Mouse (Mus musculus): Measurements from ENCODE around the gene 4921530L21Rik. TPM values are rescaled to one million over a fixed set of nuclear protein-coding genes. Genes with fewer than 3 reads are reported as not detected.

The 4921530L21Rik gene
- not detected in 2 replicates for polyA plus RNA-seq (2015; fragmentation: Nextera tagmentation; extraction: Ambion mirVana)

DNA sequence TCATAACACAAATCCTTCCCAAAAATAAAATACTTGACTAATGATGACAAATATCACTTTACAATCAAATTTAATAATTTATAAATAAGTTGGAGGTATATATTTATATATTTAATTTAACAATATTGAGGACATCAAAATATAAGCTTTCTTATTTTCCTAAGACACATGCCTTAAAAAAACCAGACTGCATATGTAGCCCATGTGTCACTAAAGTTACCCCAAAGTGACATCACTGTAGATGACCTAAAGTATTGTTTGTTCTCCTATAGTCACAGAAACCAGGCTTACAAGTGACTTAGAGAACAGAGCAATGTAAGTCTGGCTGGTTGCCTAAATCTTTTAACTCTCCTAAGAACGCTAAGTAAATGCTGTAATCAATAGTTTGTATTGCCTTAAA is at the start of gene 4921530L21Rik:
Gene 4921530L21Rik (plus strand): TSS at position 301 of the 400 bp plus-strand sequence.
- ATAC-seq (ENCODE audit: extremely low read depth, insufficient number of reproducible peaks, low FRiP score, low TSS enrichment), result no peak
- H3K4me2 ChIP-seq, result no peak within 1 kb of the TSS
- H3K4me3 ChIP-seq, result no peak within 1 kb of the TSS
- H3K27ac ChIP-seq (replicated peaks), result no peak within 1 kb of the TSS
- no peaks in the 10 kb centered on the region for H3K4me1 ChIP-seq
- 84% methylated on average over 1 of the region's 1 CpGs for WGBS
- H3K36me3 ChIP-seq, result no peaks in the 10 kb centered on the region
- no peaks in the 10 kb centered on the region for H3K9me3 ChIP-seq
- no peaks in the 10 kb centered on the region for H3K27me3 ChIP-seq (replicated peaks)
- no peak within 1 kb of the TSS for H3K9ac ChIP-seq

DNA sequence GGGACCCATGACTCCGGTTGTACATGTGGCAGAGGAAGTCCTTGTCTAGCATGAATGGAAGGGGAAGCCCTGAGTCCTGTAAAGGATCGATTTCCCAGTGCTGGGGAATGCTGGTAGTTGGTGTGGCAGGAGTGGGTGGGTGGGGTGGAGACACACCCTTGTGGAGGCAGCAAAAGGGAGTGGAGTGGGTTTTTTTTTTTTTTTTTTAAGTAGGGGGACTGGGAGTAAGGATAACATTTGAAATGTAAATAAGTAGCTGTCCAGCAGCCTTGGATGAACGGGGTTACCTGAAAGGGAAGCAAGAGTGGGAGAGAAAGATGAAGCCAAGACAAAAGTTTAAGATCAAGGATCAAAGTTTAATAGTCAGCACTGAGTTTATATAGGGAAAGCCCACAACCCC is 47.2 kb upstream of the 4921530L21Rik start:
- Histone ChIP-seq H3K4me2 (no peak overlapping the region), H3K27me3 (replicated peaks) (no peaks in the 10 kb centered on the region), H3K36me3 (no peaks in the 10 kb centered on the region), H3K4me1 (no peaks in the 10 kb centered on the region), H3K4me3 (no peak overlapping the region), H3K27ac (replicated peaks) (no peak overlapping the region), H3K9me3 (no peaks in the 10 kb centered on the region), H3K9ac (no peak overlapping the region)
- WGBS, result 59% methylated on average over 3 of the region's 3 CpGs
- no peak for ATAC-seq (ENCODE audit: extremely low read depth, insufficient number of reproducible peaks, low FRiP score, low TSS enrichment)

DNA sequence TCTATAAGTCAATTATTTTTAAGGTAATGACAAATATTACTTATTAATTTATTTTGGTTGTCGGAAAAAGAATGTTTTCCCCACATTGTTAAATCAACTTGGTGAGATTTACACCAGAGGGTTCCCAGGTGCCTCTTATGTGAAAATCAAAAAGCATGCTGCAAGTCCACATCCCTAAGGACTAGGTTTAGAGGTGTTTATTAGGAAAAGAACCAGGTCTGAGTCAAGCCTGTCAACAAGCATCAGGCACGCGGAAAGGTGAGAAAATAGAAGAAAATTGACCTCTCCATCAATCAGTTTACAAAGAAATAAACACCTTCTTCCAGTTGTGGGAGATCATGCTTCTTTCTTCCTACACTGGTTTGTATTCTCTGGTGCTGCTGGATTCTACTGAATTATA is 18.1 kb upstream of the 4921530L21Rik start:
- H3K27me3 ChIP-seq (replicated peaks), result no peaks in the 10 kb centered on the region
- 71% methylated on average over 3 of the region's 3 CpGs for WGBS
- H3K4me3 ChIP-seq, result no peak overlapping the region
- no peak for ATAC-seq (ENCODE audit: extremely low read depth, insufficient number of reproducible peaks, low FRiP score, low TSS enrichment)
- H3K4me1 ChIP-seq, result no peaks in the 10 kb centered on the region
- H3K36me3 ChIP-seq, result no peaks in the 10 kb centered on the region
- no peaks in the 10 kb centered on the region for H3K9me3 ChIP-seq
- H3K9ac ChIP-seq, result no peak overlapping the region
- no peak overlapping the region for H3K4me2 ChIP-seq
- no peak overlapping the region for H3K27ac ChIP-seq (replicated peaks)

DNA sequence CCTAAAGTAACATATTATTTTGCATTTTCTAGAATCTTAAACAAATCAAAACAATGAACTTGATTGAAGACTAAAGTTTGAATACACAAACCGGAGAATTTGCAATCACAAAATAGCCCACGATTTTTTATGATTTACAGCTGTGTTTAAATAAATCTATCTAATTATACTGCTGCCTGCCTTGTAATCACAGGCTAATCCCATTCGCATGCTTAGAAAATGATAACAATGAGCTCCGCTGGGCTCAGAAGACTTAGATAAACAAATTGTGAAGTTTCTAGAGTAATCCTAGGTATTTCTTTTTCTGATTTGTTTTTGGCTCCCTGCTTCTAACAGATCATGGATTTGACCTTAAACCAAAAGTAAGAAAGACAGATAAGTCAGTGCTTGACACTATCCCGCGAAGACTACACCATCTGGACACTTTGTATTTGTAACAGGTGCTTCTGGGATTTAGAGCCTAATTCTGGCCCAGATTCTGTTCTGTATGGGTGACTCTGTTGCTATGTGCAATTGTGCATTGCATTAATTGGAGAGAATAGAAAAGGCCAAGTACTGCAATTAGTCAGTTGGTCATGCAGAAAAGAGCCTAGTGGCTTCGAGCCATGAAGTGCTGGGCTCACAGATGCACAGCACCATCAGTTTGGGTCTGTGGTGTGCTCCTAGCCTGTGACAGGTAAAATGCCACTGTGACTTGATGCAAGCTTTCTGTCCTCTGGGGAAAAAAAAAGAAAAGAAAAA is 15.2 kb upstream of the 4921530L21Rik start:
- H3K9me3 ChIP-seq, result no peaks in the 10 kb centered on the region
- ATAC-seq (ENCODE audit: extremely low read depth, insufficient number of reproducible peaks, low FRiP score, low TSS enrichment), result no peak
- no peak overlapping the region for H3K27ac ChIP-seq (replicated peaks)
- no peaks in the 10 kb centered on the region for H3K4me1 ChIP-seq
- H3K9ac ChIP-seq, result no peak overlapping the region
- no peak overlapping the region for H3K4me2 ChIP-seq
- H3K4me3 ChIP-seq, result no peak overlapping the region
- no peaks in the 10 kb centered on the region for H3K27me3 ChIP-seq (replicated peaks)
- H3K36me3 ChIP-seq, result no peaks in the 10 kb centered on the region
- 70% methylated on average over 7 of the region's 7 CpGs for WGBS

DNA sequence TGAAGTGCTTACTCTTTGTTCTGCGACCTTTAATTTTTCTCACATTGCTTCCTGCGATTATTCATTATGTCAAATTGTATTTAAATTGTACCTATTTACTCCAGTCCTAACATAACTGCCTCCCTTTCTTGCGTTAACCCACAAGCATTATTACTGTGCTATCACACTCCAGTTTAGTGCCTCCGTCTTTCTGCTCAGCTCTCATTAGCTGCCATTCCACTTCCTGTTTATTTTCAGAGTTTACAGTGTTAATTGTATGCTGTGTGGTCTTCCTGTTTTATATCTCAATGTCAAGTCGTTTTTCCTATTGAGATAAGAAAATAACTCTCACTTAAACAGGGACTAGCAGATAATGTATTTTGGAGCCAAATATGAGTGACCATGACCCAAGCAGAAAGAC is 9.0 kb upstream of the 4921530L21Rik start:
- Histone ChIP-seq H3K9ac (no peak overlapping the region), H3K27ac (replicated peaks) (no peak overlapping the region), H3K4me3 (no peak overlapping the region), H3K9me3 (no peaks in the 10 kb centered on the region), H3K4me2 (no peak overlapping the region), H3K36me3 (no peaks in the 10 kb centered on the region), H3K27me3 (replicated peaks) (no peaks in the 10 kb centered on the region), H3K4me1 (no peaks in the 10 kb centered on the region)
- ATAC-seq (ENCODE audit: extremely low read depth, insufficient number of reproducible peaks, low FRiP score, low TSS enrichment), result no peak
- 58% methylated on average over 5 of the region's 5 CpGs for WGBS

DNA sequence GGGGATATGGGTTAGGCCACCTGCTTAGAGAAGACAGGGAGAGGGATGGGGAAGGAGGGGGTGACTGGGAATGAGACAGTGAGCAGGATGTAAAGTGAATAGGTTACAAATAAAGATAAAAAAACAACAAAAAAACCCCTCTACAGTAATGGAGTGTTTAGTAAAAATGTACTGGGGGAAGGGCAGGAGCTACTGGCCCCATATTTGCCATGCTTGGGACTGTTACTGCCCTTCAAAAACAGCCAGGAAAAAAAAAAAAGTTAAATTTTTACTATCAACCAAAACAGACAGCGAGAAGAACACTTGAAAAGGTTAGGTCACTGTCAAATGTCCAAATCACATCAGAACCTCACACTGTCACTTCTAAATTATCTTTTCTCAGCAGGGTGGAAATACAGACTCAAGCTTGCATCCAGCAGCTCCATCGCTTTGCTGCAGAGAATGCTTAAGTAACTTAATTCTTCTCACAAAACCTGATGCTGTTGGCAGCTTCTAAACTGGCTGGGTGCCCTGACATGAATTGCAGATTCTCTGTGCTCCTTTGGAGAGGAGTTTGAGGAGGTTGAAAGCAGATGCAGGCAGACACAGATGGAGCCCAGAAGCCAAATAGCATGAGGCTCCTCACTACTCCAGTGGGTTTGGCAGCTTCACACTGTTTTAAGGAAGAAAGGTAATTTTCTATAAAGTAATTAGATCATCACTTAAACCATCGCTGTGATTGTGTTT is 4.1 kb upstream of the 4921530L21Rik start:
- H3K9ac ChIP-seq, result no peak overlapping the region
- no peak overlapping the region for H3K27ac ChIP-seq (replicated peaks)
- H3K9me3 ChIP-seq, result no peaks in the 10 kb centered on the region
- H3K4me3 ChIP-seq, result no peak overlapping the region
- 64% methylated on average over 3 of the region's 3 CpGs for WGBS
- no peak for ATAC-seq (ENCODE audit: extremely low read depth, insufficient number of reproducible peaks, low FRiP score, low TSS enrichment)
- no peaks in the 10 kb centered on the region for H3K27me3 ChIP-seq (replicated peaks)
- no peak overlapping the region for H3K4me2 ChIP-seq
- no peaks in the 10 kb centered on the region for H3K4me1 ChIP-seq
- H3K36me3 ChIP-seq, result no peaks in the 10 kb centered on the region

DNA sequence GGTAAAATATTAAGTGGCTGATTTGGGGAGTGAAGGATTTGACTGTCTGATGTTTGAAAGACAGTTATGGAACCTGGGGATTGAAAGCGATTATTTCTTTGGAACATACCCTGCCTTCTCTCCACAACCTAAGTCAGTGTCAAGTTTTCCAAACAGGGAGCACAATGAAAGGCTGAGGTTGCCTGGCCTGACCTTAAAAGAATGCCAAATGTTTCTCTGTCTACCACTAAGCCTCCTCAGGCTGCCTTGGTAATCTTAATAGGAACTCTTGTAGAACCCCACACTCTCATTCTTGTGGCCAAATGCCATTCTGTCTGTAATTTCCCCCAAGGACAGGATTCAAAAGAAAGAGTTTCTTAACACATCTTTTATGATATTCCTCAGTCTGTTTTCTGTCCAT is 3.5 kb upstream of the 4921530L21Rik start:
- H3K36me3 ChIP-seq, result no peaks in the 10 kb centered on the region
- no peak overlapping the region for H3K9ac ChIP-seq
- H3K4me2 ChIP-seq, result no peak overlapping the region
- H3K4me1 ChIP-seq, result no peaks in the 10 kb centered on the region
- H3K27ac ChIP-seq (replicated peaks), result no peak overlapping the region
- 74% methylated on average over 1 of the region's 1 CpGs for WGBS
- no peak overlapping the region for H3K4me3 ChIP-seq
- no peak for ATAC-seq (ENCODE audit: extremely low read depth, insufficient number of reproducible peaks, low FRiP score, low TSS enrichment)
- H3K27me3 ChIP-seq (replicated peaks), result no peaks in the 10 kb centered on the region
- no peaks in the 10 kb centered on the region for H3K9me3 ChIP-seq

DNA sequence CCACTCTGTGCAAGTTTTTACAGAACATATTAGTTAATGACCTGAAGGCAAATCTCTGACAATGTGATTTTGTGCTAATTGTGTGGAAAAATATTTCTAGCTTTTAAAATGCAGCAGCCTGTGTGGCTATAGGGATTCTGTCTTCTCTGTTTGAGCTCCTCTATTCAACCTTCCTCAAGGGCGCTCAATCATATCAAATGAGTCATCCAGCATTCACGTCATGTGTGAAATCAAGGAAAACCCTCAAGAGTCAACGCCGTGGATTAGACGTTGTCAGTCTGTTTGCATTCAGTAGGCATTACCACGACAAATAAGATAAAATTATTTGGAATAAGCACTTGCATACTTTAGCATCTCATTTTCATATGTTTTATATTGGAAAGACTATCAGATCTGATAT is 18.4 kb downstream of the 4921530L21Rik start:
- Histone ChIP-seq H3K4me2 (no peak overlapping the region), H3K4me3 (no peak overlapping the region), H3K9me3 (no peaks in the 10 kb centered on the region), H3K9ac (no peak overlapping the region), H3K4me1 (no peaks in the 10 kb centered on the region), H3K27me3 (replicated peaks) (no peaks in the 10 kb centered on the region), H3K27ac (replicated peaks) (no peak overlapping the region), H3K36me3 (no peaks in the 10 kb centered on the region)
- ATAC-seq (ENCODE audit: extremely low read depth, insufficient number of reproducible peaks, low FRiP score, low TSS enrichment), result no peak
- 75% methylated on average over 6 of the region's 6 CpGs for WGBS

DNA sequence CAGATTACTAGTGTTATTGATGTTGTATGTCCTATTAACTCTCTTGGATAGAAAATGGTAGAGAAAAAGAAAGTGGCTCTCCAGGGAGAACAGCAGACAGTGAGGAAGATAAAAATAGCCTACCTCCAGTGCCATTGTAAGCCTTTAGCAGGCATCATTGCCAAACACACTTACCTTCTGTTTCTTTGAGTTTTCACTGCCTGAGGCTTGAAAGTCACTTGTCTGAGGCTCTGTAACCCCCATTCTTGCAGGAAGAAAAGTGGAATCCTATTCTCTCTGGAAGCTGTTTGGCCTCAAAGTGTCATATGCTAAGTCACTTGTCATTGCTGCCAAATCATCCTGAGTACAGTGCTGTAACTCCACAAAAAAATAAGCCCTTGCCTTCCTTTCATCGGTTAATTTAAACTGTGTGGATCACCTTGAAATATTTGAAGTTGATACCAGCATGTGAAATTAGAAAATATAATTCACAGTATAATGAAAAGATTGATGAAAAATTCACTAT is 23.6 kb downstream of the 4921530L21Rik start:
- Histone ChIP-seq H3K4me2 (no peak overlapping the region), H3K27me3 (replicated peaks) (no peaks in the 10 kb centered on the region), H3K9ac (no peak overlapping the region), H3K9me3 (no peaks in the 10 kb centered on the region), H3K36me3 (no peaks in the 10 kb centered on the region), H3K27ac (replicated peaks) (no peak overlapping the region), H3K4me3 (no peak overlapping the region), H3K4me1 (no peaks in the 10 kb centered on the region)
- WGBS, result 84% methylated on average over 1 of the region's 1 CpGs
- ATAC-seq (ENCODE audit: extremely low read depth, insufficient number of reproducible peaks, low FRiP score, low TSS enrichment), result no peak

DNA sequence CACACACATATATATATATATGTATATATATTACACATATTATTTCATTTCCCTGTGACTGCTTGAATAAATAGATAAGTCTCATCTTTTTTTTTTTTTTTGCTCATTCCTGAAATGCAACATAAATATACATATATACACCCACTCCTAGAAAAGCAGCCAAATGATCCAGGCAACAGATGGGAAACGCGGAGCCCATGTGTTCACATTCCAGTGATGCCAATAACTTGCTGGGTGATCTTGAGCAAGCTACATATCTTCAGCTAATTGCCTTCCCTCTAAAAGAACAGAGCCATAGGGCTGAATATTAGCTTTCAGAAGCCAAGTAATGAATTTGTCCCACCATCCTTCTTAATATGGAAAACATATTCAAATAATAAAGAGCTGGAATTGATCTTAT is 32.2 kb downstream of the 4921530L21Rik start:
- Histone ChIP-seq H3K9ac (no peak overlapping the region), H3K4me2 (no peak overlapping the region), H3K36me3 (no peaks in the 10 kb centered on the region), H3K9me3 (no peaks in the 10 kb centered on the region), H3K4me3 (no peak overlapping the region), H3K27me3 (replicated peaks) (no peaks in the 10 kb centered on the region), H3K27ac (replicated peaks) (no peak overlapping the region), H3K4me1 (no peaks in the 10 kb centered on the region)
- WGBS, result 88% methylated on average over 2 of the region's 2 CpGs
- no peak for ATAC-seq (ENCODE audit: extremely low read depth, insufficient number of reproducible peaks, low FRiP score, low TSS enrichment)

DNA sequence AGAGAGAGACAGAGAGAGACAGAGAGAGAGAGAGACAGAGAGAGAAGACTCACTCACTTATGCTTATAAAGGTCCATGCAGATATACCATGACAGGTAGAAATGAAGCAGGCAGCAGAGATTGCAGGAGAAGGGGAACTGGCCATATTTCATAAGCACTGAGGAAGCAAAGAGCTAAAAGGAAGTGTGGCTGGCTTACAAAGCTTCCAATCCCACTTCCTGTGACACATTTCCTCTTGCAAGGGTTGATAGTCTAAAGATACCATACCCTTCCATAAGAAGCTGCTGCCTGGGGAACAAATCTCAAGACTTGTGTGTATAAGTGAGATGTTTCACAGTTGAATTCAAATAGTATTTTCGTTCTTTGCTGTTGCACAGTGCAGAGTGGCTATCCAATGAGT is 45.7 kb downstream of the 4921530L21Rik start:
- Histone ChIP-seq H3K9ac (no peak overlapping the region), H3K27ac (replicated peaks) (no peak overlapping the region), H3K4me2 (no peak overlapping the region), H3K27me3 (replicated peaks) (no peaks in the 10 kb centered on the region), H3K9me3 (no peaks in the 10 kb centered on the region), H3K36me3 (no peaks in the 10 kb centered on the region), H3K4me3 (no peak overlapping the region), H3K4me1 (no peaks in the 10 kb centered on the region)
- WGBS, result 61% methylated on average over 1 of the region's 1 CpGs
- ATAC-seq (ENCODE audit: extremely low read depth, insufficient number of reproducible peaks, low FRiP score, low TSS enrichment), result no peak
